Mouse (Mus musculus) C2C12 (cell line): ENCODE results near the gene Slc15a2.

Source experiments
- CEBPB ChIP-seq: IDR thresholded peaks from one replicate; pipeline ENCODE4 v1.6.1; 2011; ENCODE audit warnings: low read depth, mild to moderate bottlenecking, control low read depth, moderate library complexity
- CTCF ChIP-seq: IDR thresholded peaks from one replicate; pipeline ENCODE4 v1.5.1; 2011; ENCODE audit not compliant: control insufficient read depth, insufficient read depth, insufficient read length
- FOSL1 ChIP-seq: IDR thresholded peaks from one replicate; pipeline ENCODE4 v1.8.0; 2011; ENCODE audit warnings: mild to moderate bottlenecking, low read length; ENCODE audit not compliant: poor library complexity, insufficient read depth, severe bottlenecking
- MAX ChIP-seq: IDR thresholded peaks from one replicate; pipeline ENCODE4 v1.6.1; 2011; ENCODE audit warnings: mild to moderate bottlenecking, control low read depth
- MYOD1 ChIP-seq: IDR thresholded peaks from one replicate; pipeline ENCODE4 v1.6.1; 2011; ENCODE audit warnings: low read depth; ENCODE audit not compliant: control insufficient read depth, insufficient read length
- USF1 ChIP-seq: IDR thresholded peaks from one replicate; pipeline ENCODE4 v1.6.1; 2011; ENCODE audit warnings: low read depth, mild to moderate bottlenecking, control low read depth, moderate library complexity

GRCm38 (mm10) chr16:36775658-36776057 lies 9.1 kb downstream of the Slc15a2 start:
- TF ChIP-seq CTCF (no peak), FOSL1 (no peak), MYOD1 (no peak), MAX (no peak), CEBPB (no peak), USF1 (no peak)
